Mouse (Mus musculus): ENCODE measurements around the gene Ybx2. TPM values are rescaled to one million over a fixed set of nuclear protein-coding genes. Genes with fewer than 3 reads are reported as not detected.

Ybx2 gene
- 10 to 100 TPM; 13.8 to 32.7 (median 24.3) TPM for total RNA-seq (2022)

- DNase-seq (ENCODE audit: low spot score): peak; percentile 71
Observed at GRCm38 (mm10) chr11:69935137-69935879, at the start of gene Ybx2. TSS of gene Ybx2 (plus strand) at chr11:69935796.

DNA sequence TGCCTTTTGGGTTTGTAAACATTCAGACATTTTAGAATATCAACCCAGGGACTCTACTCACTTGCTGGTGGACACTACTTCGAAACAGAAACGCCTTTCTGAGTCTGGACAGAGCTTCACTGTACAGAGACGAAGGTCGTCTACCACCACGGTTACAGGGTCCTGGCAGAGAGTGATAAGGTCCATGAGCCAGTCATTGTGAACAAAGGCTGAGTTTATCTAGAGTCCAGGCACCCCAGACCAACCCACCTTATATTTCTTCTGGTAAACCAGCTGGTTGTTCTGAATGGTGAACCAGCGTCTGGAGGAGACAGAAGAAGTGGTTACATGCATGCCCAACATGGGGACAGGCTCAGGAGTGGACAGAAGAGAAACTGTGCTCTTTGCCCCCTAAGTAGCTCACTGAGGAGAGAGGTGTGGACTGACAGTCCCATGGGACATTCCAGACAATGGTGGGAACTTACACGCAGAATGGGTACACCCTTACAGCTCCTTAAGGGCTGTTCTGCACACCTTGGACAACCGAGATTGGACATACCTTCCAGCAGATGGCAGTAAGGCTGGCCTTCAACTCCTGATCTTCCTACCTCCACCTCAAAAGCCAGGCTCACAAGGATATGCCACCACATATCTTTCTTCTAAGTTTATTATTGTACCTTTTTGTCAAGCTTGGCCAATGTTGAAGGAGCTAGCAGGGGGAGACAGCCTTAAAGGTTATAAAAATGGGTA, 48.5 kb upstream of the Ybx2 start:
- no peak for DNase-seq (ENCODE audit: low spot score)

GRCm38 (mm10) chr11:69891482-69891881, 44.1 kb upstream of the Ybx2 start:
- DNase-seq (ENCODE audit: low spot score): no peak

DNA sequence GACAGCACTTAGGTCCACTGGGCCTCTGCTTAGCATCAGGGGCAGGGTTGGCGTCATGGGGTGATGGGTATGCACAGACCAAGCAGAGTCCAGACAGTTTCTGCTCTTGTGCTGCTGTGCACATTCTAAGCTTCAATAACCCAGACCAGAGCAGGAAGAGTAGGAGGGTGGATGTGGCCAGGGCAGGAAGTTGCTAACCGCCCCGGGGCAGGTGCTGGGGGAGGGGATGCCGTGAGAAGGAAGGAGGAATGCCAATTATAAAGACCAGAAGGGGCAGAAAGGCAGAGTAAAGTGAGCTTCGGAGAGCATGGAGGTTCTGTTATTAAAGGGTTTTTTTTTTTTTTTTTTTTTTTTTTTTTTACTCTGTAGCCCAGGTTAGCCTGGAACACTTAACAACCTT, 40.9 kb upstream of the Ybx2 start:
- DNase-seq (ENCODE audit: low spot score): no peak

DNA sequence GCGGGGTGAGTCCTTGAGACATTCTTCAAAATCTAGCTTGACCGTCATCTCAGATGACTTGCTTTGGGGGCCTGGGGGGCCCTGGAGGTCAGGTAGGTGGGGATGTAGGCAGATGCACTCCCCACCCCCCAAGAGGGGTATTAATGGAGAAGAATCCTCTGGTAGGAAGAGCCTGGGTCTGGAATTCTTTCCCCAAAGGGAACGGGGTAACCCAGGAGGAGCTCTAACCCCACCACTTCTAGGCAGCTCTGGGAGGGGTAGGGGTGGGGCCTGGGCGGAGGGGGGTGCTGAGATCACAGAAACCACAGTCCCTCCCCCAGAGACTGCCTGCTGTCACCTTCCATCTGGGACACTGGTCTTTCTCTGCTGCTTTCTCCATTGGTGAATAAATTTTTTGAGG, 40.3 kb upstream of the Ybx2 start, which contains the start of gene Acap1:
Gene Acap1 (minus strand): TSS at position 249 of the 400 bp plus-strand sequence.
- no peak for DNase-seq (ENCODE audit: low spot score)

- no peak for DNase-seq (ENCODE audit: low spot score)
Observed at GRCm38 (mm10) chr11:69899870-69900269, 35.7 kb upstream of the Ybx2 start.

GRCm38 (mm10) chr11:69900471-69901405, 34.9 kb upstream of the Ybx2 start, which contains the start of the genes 2810408A11Rik and Neurl4:
TSS of gene 2810408A11Rik (minus strand) at chr11:69900987.
TSS of gene Neurl4 (plus strand) at chr11:69901072.
- peak; percentile 94 for DNase-seq (ENCODE audit: low spot score)

- peak; percentile 96 for DNase-seq (ENCODE audit: low spot score)
Observed at GRCm38 (mm10) chr11:69901406-69901846, 34.2 kb upstream of the Ybx2 start.

DNA sequence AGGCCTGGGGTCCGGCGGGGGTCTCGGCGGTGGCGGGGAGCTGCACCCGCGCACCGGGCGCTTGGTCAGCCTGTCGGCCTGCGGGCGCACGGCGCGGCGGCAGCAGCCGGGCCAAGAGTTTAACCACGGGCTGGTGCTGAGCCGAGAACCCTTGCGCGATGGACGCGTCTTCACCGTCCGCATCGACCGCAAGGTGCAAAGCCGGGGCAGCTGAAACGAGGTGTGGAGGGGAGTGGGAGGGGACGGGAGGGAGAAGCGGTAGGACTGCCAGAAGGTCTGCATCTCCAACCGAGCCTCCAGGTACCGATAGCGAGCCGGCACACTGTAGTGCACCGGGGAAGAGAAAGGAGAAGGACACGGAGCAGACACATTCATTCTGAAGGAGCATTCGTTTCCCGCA, 33.6 kb upstream of the Ybx2 start:
- no peak for DNase-seq (ENCODE audit: low spot score)

DNA sequence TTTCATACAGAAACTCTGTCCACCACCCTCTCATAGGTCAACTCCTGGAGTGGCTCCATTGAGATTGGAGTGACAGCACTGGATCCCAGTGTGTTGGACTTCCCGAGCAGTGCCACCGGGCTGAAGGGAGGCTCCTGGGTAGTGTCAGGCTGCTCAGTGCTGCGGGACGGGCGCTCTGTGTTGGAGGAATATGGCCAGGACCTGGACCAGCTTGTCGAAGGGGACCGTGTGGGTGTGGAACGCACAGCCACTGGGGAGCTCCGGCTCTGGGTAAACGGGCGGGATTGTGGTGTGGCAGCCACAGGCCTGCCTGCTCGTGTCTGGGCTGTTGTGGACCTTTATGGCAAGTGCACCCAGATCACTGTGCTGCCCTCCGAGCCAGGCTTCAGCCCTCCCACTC, 32.6 kb upstream of the Ybx2 start:
- no peak for DNase-seq (ENCODE audit: low spot score)

DNA sequence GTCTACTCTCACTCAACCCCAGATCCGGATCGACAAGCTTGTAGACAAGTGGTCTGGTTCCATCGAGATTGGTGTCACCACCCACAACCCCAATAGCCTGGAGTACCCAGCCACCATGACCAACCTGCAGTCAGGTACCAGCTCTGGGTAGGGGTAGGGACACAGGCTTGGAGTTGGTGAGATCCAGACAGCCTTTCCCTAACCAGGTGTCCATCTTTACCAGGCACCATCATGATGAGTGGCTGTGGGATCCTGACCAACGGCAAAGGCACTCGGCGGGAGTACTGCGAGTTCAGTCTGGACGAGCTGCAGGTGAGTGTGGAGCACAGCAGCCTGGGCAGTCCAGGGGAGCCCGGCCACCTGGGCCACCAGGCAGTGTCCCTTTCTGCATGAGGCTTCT, 31.3 kb upstream of the Ybx2 start:
- no peak for DNase-seq (ENCODE audit: low spot score)

GRCm38 (mm10) chr11:69908645-69909044, 27.0 kb upstream of the Ybx2 start:
- no peak for DNase-seq (ENCODE audit: low spot score)

DNA sequence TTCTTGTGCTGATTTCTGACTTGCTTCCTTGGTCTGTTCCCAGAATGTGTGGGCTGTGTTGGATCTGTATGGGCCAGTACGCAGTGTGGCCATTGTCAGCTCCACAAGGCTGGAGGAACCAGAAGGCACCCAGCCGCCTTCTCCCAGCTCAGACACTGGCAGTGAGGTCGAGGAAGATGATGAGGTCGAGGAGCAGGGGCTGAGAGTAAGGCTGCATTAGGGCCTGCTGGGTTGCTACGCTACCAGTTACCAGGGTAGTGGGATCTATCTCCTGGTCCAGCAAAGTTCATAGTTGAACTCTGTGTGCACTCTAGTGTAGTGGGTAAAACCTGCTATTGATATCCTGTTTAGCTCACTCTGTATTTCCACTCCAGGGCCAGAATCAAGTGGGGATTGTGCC, 26.4 kb upstream of the Ybx2 start:
- no peak for DNase-seq (ENCODE audit: low spot score)

GRCm38 (mm10) chr11:69910177-69910576, 25.4 kb upstream of the Ybx2 start:
- no peak for DNase-seq (ENCODE audit: low spot score)

DNA sequence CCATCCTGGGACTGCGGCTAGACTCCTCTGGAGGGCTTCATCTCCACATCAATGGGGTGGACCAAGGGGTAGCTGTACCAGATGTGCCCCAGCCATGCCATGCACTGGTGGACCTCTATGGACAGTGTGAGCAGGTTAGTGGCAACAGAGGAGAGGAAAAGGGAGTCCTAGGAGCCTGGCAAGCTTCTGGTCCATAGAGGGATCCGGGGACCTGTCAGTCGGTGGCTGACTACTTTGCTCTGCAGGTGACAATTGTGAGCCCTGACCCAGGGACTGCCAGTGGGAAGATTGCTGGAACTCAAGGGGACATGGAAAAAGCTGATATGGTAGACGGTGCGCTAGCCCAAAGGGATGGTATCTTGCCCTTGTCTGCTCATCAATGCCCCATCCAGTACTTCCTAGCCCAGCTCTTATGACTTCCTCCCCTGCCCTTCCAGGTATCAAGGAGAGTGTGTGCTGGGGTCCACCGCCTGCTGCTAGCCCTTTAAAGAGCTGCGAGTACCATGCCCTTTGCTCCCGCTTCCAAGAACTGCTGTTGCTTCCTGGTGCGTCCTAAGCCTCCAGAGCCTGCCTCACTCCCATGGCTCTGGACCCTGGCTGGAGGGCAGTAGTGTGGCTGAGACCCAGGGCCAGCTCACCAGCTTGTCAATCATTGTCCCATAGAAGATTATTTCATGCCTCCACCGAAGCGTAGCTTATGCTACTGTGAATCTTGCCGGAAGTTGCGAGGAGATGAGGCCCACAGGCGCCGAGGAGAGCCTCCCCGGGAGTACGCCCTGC, 24.6 kb upstream of the Ybx2 start:
- no peak for DNase-seq (ENCODE audit: low spot score)

DNA sequence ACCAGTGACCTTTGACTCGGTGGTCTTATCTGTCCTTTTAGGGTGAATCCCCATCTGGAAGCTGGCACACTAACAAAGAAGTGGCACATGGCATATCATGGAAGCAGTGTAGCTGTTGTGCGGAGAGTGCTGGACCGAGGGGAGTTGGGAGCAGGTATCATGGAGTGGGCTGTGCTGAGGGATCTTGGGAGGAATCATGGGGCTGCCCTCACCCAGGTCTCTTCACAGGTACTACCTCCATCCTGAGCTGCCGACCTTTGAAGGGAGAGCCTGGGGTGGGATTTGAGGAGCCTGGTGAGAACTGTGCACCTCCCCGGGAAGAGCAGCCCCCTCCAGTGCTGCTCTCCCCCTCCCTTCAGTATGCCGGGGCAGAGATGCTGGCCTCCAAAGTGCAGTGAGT, 23.9 kb upstream of the Ybx2 start:
- DNase-seq (ENCODE audit: low spot score): no peak

DNA sequence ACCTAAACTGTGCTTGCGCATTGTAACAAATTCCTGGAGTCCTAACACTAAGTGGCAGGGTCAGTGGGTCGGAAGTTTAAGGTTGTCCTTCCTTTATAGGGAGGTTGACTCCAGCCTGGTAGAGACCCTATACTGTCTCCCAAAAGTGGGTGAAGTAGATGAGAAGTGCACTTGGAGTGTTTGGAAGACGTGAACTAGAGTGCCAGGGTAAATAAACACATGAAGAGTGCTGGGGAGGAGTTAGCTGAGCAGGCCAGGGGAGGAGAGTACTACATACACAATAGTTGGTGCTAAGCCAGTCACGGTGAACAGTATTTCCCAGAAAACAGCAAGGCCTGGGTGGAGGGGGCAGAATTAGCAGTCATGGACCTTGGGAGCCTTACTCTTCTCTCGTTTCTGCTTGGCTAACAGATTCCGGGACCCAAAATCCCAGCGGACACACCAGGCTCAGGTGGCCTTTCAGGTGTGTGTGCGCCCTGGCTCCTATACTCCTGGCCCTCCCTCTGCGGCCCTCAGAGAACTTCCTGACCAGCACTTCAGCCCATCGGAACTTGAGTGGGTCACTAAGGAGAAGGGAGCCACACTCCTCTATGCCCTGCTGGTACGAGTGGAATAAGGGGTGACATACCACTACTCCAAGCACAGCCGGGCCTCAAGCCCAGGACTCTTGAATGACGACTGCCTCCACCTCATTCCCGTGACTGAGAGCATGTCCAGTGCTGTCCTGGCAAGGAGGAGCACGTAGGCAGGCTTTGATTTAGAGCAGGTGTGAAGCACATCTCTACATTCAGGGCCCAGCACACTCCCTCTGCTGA, 22.7 kb upstream of the Ybx2 start:
- DNase-seq (ENCODE audit: low spot score): no peak

- peak; percentile 94 for DNase-seq (ENCODE audit: low spot score)
Observed at GRCm38 (mm10) chr11:69913554-69914371, 21.8 kb upstream of the Ybx2 start, which contains the start of gene Gps2. TSS of gene Gps2 (plus strand) at chr11:69913888.

DNA sequence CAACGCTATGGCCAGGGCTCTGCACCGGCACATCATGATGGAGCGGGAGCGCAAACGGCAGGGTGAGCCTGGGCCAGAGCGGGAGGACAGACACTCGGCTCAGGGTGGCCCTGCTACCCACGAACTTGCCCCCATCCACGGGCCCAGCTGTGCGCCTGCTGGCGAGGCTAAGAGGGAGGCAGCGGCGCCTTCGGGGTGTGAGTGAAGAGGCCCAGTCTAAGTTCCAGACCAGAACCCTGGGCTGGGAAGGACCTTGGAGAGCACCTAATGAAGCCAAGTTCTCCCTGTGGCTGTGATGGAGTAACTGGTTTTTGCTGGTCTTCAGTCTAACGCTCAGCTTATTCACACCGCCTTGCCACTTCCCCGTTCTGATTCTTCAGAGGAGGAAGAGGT, 21.2 kb upstream of the Ybx2 start:
- DNase-seq (ENCODE audit: low spot score): no peak
